Mouse (Mus musculus) megakaryocyte, embryonic 14.5 days (primary cell): ENCODE data around the gene Ptpro.

Source experiments
- FLI1 ChIP-seq: IDR thresholded peaks from 2 replicates; pipeline ENCODE4 v1.6.1; 2012; ENCODE audit warnings: low read length, inconsistent platforms, mixed read lengths
- GATA1 ChIP-seq: IDR thresholded peaks from 3 replicates; pipeline ENCODE4 v1.6.1; 2012; ENCODE audit warnings: mixed read lengths, low read length, inconsistent platforms, borderline replicate concordance

DNA sequence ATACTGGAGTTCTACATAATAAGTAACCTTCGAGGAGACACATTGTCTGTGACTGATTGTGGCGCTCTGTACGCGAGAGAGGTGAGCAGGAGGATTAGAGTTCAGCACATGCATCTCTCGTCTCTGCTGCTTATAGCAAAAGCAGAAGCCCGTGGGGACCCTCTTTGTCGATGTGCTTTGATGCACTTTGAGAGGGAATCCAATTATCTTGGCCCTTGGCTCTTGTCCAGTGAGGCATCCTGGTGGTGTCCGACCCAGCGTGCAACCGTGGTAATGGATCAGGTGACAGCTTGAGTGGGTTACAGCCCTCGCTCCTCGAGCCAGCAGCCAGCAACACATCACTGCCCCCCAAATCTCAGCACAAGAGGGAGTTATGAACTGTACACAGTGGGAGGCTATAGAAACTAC, 25.5 kb downstream of the Ptpro start:
- TF ChIP-seq GATA1: no peak
- no peak for TF ChIP-seq FLI1
